Mouse (Mus musculus): ENCODE results near the gene Mettl23. TPM values are rescaled to one million over a fixed set of nuclear protein-coding genes. Genes with fewer than 3 reads are reported as not detected.

The Mettl23 gene
- total and polyA plus RNA-seq, 2 experiments from 2014 or later = 32.2 to 47.4 TPM

- Histone ChIP-seq H3K4me1 (ENCODE audit: insufficient read depth, low read length) (peaks cover 10% of the 10 kb centered on the region; the same call in 1 of the 2 replicates), H3K4me3 (ENCODE audit: low read depth, low read length) (no peak overlapping the region), H3K9me3 (ENCODE audit: low read length) (no peaks in the 10 kb centered on the region), H3K27me3 (ENCODE audit: insufficient read depth, low read length) (no peaks in the 10 kb centered on the region), H3K4me2 (ENCODE audit: low read depth, low read length, poor library complexity, severe bottlenecking) (no peak overlapping the region), H3K9ac (replicated peaks; ENCODE audit: low read length, poor library complexity, severe bottlenecking) (no peak overlapping the region), H3K36me3 (ENCODE audit: insufficient read depth, low read length) (no peaks in the 10 kb centered on the region), H3K27ac (ENCODE audit: low read depth, low read length) (no peak overlapping the region)
- DNase-seq (ENCODE audit: low spot score) = no peak
- no peak for ATAC-seq (ENCODE audit: low FRiP score)
- no peak for TF ChIP-seq CTCF (IDR thresholded peaks at IDR 0.05)
- WGBS = 50% methylated on average over 7 of the region's 7 CpGs
These were observed 36.0 kb upstream of the Mettl23 start for GRCm38 (mm10) chr11:116807116-116807515.

DNA sequence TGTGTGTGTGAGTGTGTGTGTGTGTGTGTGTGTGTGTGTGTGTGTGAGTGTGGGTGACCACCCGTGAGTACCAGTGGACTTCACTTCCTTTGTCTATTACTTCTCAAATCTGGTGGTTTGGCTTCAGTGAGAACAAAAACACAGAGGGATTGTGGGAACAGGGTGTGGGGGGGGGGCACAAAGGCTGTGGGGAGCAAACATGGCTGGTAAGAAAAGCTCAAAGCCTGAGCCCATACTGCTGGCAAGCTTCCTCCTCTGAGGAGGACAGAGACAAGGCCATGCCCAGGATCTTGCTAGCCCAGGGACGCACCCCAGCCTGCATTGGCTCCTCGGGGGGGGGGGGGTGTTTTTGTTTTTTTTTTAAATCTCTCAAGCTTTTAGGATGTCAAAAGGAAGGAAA lies 35.6 kb upstream of the Mettl23 start:
- no peak for TF ChIP-seq CTCF (IDR thresholded peaks at IDR 0.05)
- H3K4me2 ChIP-seq (ENCODE audit: low read depth, low read length, poor library complexity, severe bottlenecking) = no peak overlapping the region
- no peaks in the 10 kb centered on the region for H3K9me3 ChIP-seq (ENCODE audit: low read length)
- H3K36me3 ChIP-seq (ENCODE audit: insufficient read depth, low read length) = no peaks in the 10 kb centered on the region
- peaks cover 11% of the 10 kb centered on the region; the same call in 1 of the 2 replicates for H3K4me1 ChIP-seq (ENCODE audit: insufficient read depth, low read length)
- 48% methylated on average over 3 of the region's 3 CpGs for WGBS
- no peak for ATAC-seq (ENCODE audit: low FRiP score)
- peak overlapping the region; percentile 38; the same call in 1 of the 2 replicates for H3K27ac ChIP-seq (ENCODE audit: low read depth, low read length)
- H3K27me3 ChIP-seq (ENCODE audit: insufficient read depth, low read length) = no peaks in the 10 kb centered on the region
- no peak overlapping the region for H3K9ac ChIP-seq (replicated peaks; ENCODE audit: low read length, poor library complexity, severe bottlenecking)
- DNase-seq (ENCODE audit: low spot score) = no peak
- no peak overlapping the region for H3K4me3 ChIP-seq (ENCODE audit: low read depth, low read length)

DNA sequence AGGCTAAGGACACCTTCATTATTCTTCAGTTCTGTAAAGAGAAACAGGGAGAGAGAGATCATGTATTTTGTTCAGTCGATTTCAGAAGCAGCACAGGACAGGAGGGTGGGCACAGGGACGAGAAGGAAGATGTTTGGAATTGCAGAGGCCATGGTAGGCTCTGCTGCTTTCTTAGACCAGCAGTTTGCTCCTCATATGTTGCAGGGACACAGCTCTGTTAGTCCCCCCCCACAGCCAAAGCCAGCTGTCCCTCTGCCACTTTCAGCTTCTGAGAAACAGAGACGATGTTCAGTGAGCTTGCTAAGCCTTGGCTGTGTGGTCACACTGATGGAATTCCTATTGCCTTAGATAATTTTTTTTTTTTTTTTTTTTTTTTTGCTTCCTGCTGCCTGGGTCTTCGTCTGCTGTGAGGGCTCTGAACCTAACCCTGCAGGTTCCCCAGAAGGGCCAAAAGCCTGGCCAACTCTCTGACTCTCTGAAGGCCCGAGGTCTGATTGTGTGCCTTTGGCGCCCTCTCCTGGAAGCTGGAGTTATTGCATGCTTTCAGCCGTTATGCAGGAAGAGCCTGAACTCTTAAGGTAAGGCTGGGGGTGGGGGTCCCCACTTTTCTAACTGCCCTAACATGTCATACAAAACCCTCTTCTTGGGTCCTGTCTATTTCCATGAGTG lies 35.0 kb upstream of the Mettl23 start:
- Histone ChIP-seq H3K9ac (replicated peaks; ENCODE audit: low read length, poor library complexity, severe bottlenecking) (no peak overlapping the region), H3K36me3 (ENCODE audit: insufficient read depth, low read length) (no peaks in the 10 kb centered on the region), H3K4me1 (ENCODE audit: insufficient read depth, low read length) (peaks cover 15% of the 10 kb centered on the region; the same call in 1 of the 2 replicates), H3K27me3 (ENCODE audit: insufficient read depth, low read length) (no peaks in the 10 kb centered on the region), H3K9me3 (ENCODE audit: low read length) (no peaks in the 10 kb centered on the region), H3K4me3 (ENCODE audit: low read depth, low read length) (no peak overlapping the region), H3K4me2 (ENCODE audit: low read depth, low read length, poor library complexity, severe bottlenecking) (no peak overlapping the region), H3K27ac (ENCODE audit: low read depth, low read length) (peak overlapping the region; percentile 38; the same call in 1 of the 2 replicates)
- DNase-seq (ENCODE audit: low spot score) (peak; percentile 88), ATAC-seq (ENCODE audit: low FRiP score) (no peak)
- 17% methylated on average over 7 of the region's 7 CpGs for WGBS
- peak; percentile 93 for TF ChIP-seq CTCF (IDR thresholded peaks at IDR 0.05)

DNA sequence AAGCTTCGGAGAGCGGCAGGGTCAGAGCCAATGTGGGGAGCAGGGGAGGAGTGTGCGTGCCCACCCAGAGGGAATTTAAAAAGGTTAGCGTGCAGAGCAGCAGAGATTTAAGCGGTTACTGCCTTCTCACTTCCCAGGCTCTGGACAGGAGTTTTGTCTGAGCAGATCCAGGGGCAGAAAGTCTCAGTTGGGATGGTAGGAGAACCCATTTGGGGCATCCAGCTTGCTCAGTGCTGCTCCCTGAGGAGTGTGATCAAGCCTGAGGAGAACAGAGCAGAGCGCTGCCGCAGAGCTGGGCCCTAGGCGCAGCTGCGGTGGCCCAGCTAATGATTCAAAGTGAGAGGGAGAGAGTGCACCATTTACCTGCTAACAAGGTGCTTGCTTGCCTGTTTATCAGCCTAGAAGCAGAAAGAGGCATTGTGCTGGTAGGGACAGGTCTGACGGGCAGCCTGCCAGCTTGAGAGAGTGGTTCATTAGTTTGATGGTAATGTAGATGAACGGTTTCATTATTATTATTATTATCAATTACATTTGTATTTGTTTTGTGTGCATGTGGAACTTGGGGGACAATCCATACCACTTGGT lies 34.2 kb upstream of the Mettl23 start:
- Histone ChIP-seq H3K9me3 (ENCODE audit: low read length) (no peaks in the 10 kb centered on the region), H3K27me3 (ENCODE audit: insufficient read depth, low read length) (no peaks in the 10 kb centered on the region), H3K4me2 (ENCODE audit: low read depth, low read length, poor library complexity, severe bottlenecking) (no peak overlapping the region), H3K9ac (replicated peaks; ENCODE audit: low read length, poor library complexity, severe bottlenecking) (no peak overlapping the region), H3K36me3 (ENCODE audit: insufficient read depth, low read length) (no peaks in the 10 kb centered on the region), H3K4me1 (ENCODE audit: insufficient read depth, low read length) (peaks cover 17% of the 10 kb centered on the region; the same call in 1 of the 2 replicates), H3K4me3 (ENCODE audit: low read depth, low read length) (no peak overlapping the region), H3K27ac (ENCODE audit: low read depth, low read length) (no peak overlapping the region)
- ATAC-seq (ENCODE audit: low FRiP score) (no peak), DNase-seq (ENCODE audit: low spot score) (no peak)
- WGBS = 83% methylated on average over 11 of the region's 11 CpGs
- no peak for TF ChIP-seq CTCF (IDR thresholded peaks at IDR 0.05)

- Histone ChIP-seq H3K27me3 (ENCODE audit: insufficient read depth, low read length) (no peaks in the 10 kb centered on the region), H3K4me2 (ENCODE audit: low read depth, low read length, poor library complexity, severe bottlenecking) (no peak overlapping the region), H3K4me3 (ENCODE audit: low read depth, low read length) (no peak overlapping the region), H3K36me3 (ENCODE audit: insufficient read depth, low read length) (no peaks in the 10 kb centered on the region), H3K9me3 (ENCODE audit: low read length) (no peaks in the 10 kb centered on the region), H3K9ac (replicated peaks; ENCODE audit: low read length, poor library complexity, severe bottlenecking) (no peak overlapping the region), H3K4me1 (ENCODE audit: insufficient read depth, low read length) (peaks cover 18% of the 10 kb centered on the region), H3K27ac (ENCODE audit: low read depth, low read length) (no peak overlapping the region)
- ATAC-seq (ENCODE audit: low FRiP score) (no peak), DNase-seq (ENCODE audit: low spot score) (no peak)
- TF ChIP-seq CTCF (IDR thresholded peaks at IDR 0.05) = no peak
- WGBS = 88% methylated on average over 8 of the region's 8 CpGs
These were observed 33.6 kb upstream of the Mettl23 start for GRCm38 (mm10) chr11:116809520-116809919.

DNA sequence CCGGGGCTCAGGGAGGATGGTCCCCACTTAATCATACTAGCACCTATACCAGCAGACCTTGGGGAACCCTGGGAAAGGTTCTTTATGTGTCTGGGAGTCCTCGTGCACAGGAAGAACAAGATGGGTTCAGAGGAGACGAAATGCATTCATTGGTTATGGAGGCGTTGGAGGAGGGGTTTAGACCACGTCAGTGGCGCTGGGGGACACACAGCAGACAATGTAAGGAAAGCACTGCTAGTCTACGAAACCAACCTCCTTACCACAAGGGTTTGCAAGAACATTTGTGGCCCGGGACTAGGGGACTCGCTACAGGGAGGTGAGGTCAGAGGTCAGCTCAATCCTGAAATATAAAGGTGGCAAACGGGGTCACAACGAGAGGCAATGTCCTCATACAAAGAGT lies 32.5 kb upstream of the Mettl23 start:
- peak; percentile 51; the same call in 1 of the 2 replicates for ATAC-seq (ENCODE audit: low FRiP score)
- H3K27ac ChIP-seq (ENCODE audit: low read depth, low read length) = peak overlapping the region; percentile 96
- no peaks in the 10 kb centered on the region for H3K9me3 ChIP-seq (ENCODE audit: low read length)
- DNase-seq (ENCODE audit: low spot score) = peak; percentile 76
- H3K9ac ChIP-seq (replicated peaks; ENCODE audit: low read length, poor library complexity, severe bottlenecking) = peak overlapping the region; percentile 54
- H3K27me3 ChIP-seq (ENCODE audit: insufficient read depth, low read length) = no peaks in the 10 kb centered on the region
- no peaks in the 10 kb centered on the region for H3K36me3 ChIP-seq (ENCODE audit: insufficient read depth, low read length)
- TF ChIP-seq CTCF (IDR thresholded peaks at IDR 0.05) = no peak
- H3K4me3 ChIP-seq (ENCODE audit: low read depth, low read length) = peak overlapping the region; percentile 20; the same call in 1 of the 2 replicates
- H3K4me1 ChIP-seq (ENCODE audit: insufficient read depth, low read length) = peaks cover 22% of the 10 kb centered on the region
- WGBS = 31% methylated on average over 11 of the region's 11 CpGs
- peak overlapping the region; percentile 50 for H3K4me2 ChIP-seq (ENCODE audit: low read depth, low read length, poor library complexity, severe bottlenecking)

Measured in midbrain, postnatal 0 days (tissue).